Mouse (Mus musculus) kidney, embryonic 15.5 days (tissue): ENCODE data around the gene Bex3. TPM values are rescaled to one million over a fixed set of nuclear protein-coding genes. Genes with fewer than 3 reads are reported as not detected.
"Not testable (repeated sequence)": the region's sequence is repeated elsewhere in the genome, so short reads cannot be mapped to it uniquely, and the experiment has no call there.

Experiments used
- ATAC-seq: fragments of 200-750 bp; cut with Nextera tagmentation; replicated peaks from 2 replicates; pipeline ENCODE4 v1.8.0; 2017; ENCODE audit warnings: moderate TSS enrichment; ENCODE audit not compliant: low FRiP score
- H3K27ac ChIP-seq: fragments of 300-500 bp; sonication (generic); 2 replicates; pipeline ENCODE4 v1.5.1; 2015; ENCODE audit warnings: mild to moderate bottlenecking, inconsistent platforms
- H3K27me3 ChIP-seq: fragments of 300-500 bp; sonication (generic); 2 replicates; pipeline ENCODE4 v1.6.1; 2015; ENCODE audit warnings: inconsistent platforms
- H3K36me3 ChIP-seq: fragments of 300-500 bp; sonication (generic); 2 replicates; pipeline ENCODE4 v1.6.1; 2015; ENCODE audit warnings: inconsistent platforms
- H3K4me1 ChIP-seq: fragments of 300-500 bp; sonication (generic); 2 replicates; pipeline ENCODE4 v1.6.1; 2015; ENCODE audit warnings: inconsistent platforms
- H3K4me2 ChIP-seq: fragments of 300-500 bp; sonication (generic); 2 replicates; pipeline ENCODE4 v1.6.1; 2015; ENCODE audit warnings: moderate library complexity, mild to moderate bottlenecking, inconsistent platforms
- H3K4me3 ChIP-seq: fragments of 300-500 bp; sonication (generic); replicated peaks from 2 replicates; pipeline ENCODE4 v1.5.1; 2015; ENCODE audit warnings: mild to moderate bottlenecking, inconsistent platforms
- H3K9ac ChIP-seq: fragments of 300-500 bp; sonication (generic); 2 replicates; pipeline ENCODE4 v1.6.1; 2015; ENCODE audit warnings: mild to moderate bottlenecking, inconsistent platforms
- H3K9me3 ChIP-seq: fragments of 300-500 bp; sonication (generic); replicated peaks from 2 replicates; pipeline ENCODE4 v1.6.1; 2016; ENCODE audit warnings: inconsistent platforms
- WGBS: fragments of 180-500 bp; shearing (Covaris S2); methylation state at CpG from one replicate; pipeline ENCODE4 v1.1.7; 2015; ENCODE audit warnings: mixed read lengths; 5-methylcytosine and 5-hydroxymethylcytosine counted together
- polyA plus RNA-seq: library from polyadenylated mRNA; unstranded; fragments of >200 nt; fragmentation: Nextera tagmentation; extraction: Ambion mirVana; gene quantifications from 2 replicates; pipeline ENCODE4 v1.2.1, GENCODE M21; 2015

Gene Bex3
- 442 and 450 TPM in 2 replicates for polyA plus RNA-seq

DNA sequence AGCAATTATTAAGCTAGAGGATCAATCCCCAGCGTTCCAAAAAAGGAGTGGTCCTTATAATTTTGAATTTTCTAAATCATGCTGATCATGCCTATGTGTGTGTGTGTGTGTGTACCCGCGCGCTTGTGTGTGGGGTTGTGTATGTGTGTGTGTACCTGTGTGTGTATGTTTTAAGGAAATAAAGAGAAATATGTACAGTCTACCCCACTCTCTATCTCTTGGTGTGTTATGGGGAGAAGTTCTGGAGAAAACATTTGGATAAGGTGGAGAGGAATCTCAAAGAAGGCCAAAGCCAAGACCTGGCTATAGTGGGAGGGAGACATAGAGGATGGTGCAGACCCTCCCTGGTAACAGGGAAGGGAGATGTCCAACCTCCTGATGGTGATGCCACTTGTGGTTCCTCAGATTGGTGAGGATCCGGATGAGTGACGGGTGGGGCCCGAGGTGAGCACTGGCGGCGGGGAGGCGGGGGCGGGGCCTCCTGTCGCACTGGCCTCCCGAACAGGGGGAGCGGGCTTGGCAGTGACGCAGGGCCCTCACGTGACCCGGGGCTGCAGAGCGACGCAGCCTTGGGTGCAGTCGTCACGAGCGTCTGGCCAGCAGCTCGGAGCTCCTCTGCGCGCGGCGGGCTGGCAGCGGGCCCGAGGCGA, at the start of gene Bex3:
Gene Bex3 (plus strand): TSS at position 511 of the 650 bp plus-strand sequence.
- Histone ChIP-seq H3K9ac (0 out of 2 replicates have a peak within 1 kb of the TSS, but pooled peaks have one; percentile 26), H3K4me3 (peak within 1 kb of the TSS; percentile 49), H3K4me2 (peak within 1 kb of the TSS; percentile 46)
- H3K4me1 ChIP-seq, H3K36me3 ChIP-seq, H3K27me3 ChIP-seq, H3K9me3 ChIP-seq, H3K27ac ChIP-seq: not testable (repeated sequence)
- 48% methylated on average over 7 of the region's 30 CpGs for WGBS
- peak; percentile 96 for ATAC-seq

DNA sequence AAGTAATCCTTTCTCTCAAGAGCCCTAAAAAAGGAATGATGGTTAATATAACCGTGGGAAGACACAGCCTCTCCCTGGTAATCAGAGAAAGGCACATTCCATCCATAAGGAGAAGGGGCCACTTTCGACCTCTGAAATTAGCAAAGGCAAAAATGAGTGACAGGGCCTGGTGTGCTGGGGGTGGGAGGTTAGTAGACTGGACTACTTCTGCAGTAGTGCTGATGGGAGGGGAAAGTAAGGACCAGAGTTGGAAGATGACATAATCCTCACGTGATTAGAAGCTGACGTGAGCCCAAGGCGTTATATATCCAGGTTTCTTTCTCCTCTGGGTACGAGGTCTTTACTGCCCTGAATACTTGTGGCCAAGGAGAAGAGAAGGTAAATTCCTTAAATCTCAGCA, 46.3 kb upstream of the Bex3 start:
- H3K9me3 ChIP-seq = no peaks in the 10 kb centered on the region
- no peak overlapping the region for H3K27ac ChIP-seq
- no peak overlapping the region for H3K4me2 ChIP-seq
- no peaks in the 10 kb centered on the region for H3K4me1 ChIP-seq
- H3K27me3 ChIP-seq = peaks cover 44% of the 10 kb centered on the region
- WGBS = 74% methylated on average over 6 of the region's 6 CpGs
- no peak for ATAC-seq
- no peaks in the 10 kb centered on the region for H3K36me3 ChIP-seq
- H3K4me3 ChIP-seq = no peak overlapping the region
- no peak overlapping the region for H3K9ac ChIP-seq

DNA sequence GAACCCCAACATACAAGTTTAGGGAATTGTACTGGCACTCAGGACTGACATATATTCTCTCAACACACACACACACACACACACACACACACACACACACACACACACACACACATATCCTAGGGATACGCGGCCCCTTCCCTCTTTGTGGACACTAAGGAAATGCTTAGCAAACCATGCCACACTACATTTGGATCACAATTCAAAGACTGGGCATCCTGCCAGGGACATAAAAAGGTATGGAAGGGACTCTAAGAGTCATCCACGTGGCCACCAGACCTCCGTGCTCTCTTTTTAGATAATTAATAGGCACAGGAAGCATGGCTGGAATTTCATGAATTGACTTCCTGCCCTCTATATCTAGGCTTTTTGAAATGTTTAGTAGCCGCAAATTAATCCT, 42.3 kb upstream of the Bex3 start:
- no peak for ATAC-seq
- no peak overlapping the region for H3K4me2 ChIP-seq
- 68% methylated on average over 5 of the region's 5 CpGs for WGBS

GRCm38 (mm10) chrX:136238118-136238517, 31.9 kb upstream of the Bex3 start:
- ATAC-seq = no peak
- no peak overlapping the region for H3K27ac ChIP-seq
- H3K9ac ChIP-seq = no peak overlapping the region
- H3K4me2 ChIP-seq = no peak overlapping the region
- H3K36me3 ChIP-seq = no peaks in the 10 kb centered on the region
- no peak overlapping the region for H3K4me3 ChIP-seq
- no peaks in the 10 kb centered on the region for H3K4me1 ChIP-seq
- H3K27me3 ChIP-seq = peaks cover 11% of the 10 kb centered on the region
- 46% methylated on average over 3 of the region's 3 CpGs for WGBS
- H3K9me3 ChIP-seq = no peaks in the 10 kb centered on the region

More for the DNA sequence above, 42.3 kb upstream of the Bex3 start:
- no peaks in the 10 kb centered on the region for H3K36me3 ChIP-seq
- no peak overlapping the region for H3K4me3 ChIP-seq
- no peaks in the 10 kb centered on the region for H3K9me3 ChIP-seq
- no peaks in the 10 kb centered on the region for H3K4me1 ChIP-seq
- H3K27me3 ChIP-seq = peaks cover 39% of the 10 kb centered on the region
- no peak overlapping the region for H3K9ac ChIP-seq
- no peak overlapping the region for H3K27ac ChIP-seq

- H3K4me3 ChIP-seq = no peak overlapping the region
- no peak overlapping the region for H3K4me2 ChIP-seq
- H3K27me3 ChIP-seq = peaks cover 5% of the 10 kb centered on the region; the same call in 1 of the 2 replicates
- no peak overlapping the region for H3K9ac ChIP-seq
- peaks cover 11% of the 10 kb centered on the region; the same call in 1 of the 2 replicates for H3K36me3 ChIP-seq
- H3K27ac ChIP-seq = no peak overlapping the region
- no peaks in the 10 kb centered on the region for H3K9me3 ChIP-seq
- ATAC-seq = no peak
- H3K4me1 ChIP-seq = no peaks in the 10 kb centered on the region
- WGBS = 81% methylated on average over 2 of the region's 2 CpGs
These were observed 26.9 kb upstream of the Bex3 start for GRCm38 (mm10) chrX:136243181-136243580.

DNA sequence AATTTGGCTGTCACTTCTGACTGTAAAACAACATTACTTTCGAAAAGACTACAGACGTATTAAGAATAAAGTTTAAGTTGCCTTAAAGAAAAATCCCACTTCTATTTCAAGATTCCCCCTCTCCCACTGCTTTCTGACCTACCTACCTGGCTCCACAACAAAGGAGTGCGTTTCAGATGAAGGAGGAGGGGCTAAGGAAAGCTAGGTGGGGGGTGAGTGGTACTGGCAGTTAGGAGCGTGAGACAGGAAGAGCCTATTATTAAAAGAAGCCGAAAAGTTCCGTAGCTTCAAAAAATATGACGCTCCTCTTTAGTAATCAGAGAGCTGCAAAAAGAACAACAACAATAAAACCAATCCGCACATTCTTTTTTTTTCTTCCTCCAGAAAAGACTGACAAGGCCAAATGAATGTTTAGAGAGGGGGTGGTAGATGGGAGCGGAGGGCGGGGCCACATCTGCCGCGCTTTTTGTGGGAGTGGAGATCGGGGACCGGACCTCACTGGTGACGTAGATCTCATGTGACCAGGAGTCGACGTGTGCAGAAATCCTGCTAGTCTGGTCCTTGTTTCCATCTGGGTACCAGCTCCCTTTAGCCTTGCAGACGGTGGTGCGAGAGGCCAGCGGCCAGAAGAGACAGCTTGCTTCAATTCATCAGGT, 25.4 kb upstream of the Bex3 start, which contains the start of gene Tceal9:
Gene Tceal9 (plus strand): TSS at position 506 of the 656 bp plus-strand sequence.
- peak; percentile 95 for ATAC-seq
- Histone ChIP-seq H3K36me3 (peaks cover 11% of the 10 kb centered on the region; the same call in 1 of the 2 replicates), H3K27me3 (peaks cover 5% of the 10 kb centered on the region; the same call in 1 of the 2 replicates), H3K4me3 (peak within 1 kb of the TSS; percentile 61), H3K27ac (peak within 1 kb of the TSS; percentile 88), H3K9ac (peak within 1 kb of the TSS; percentile 56), H3K4me1 (no peaks in the 10 kb centered on the region), H3K4me2 (peak within 1 kb of the TSS; percentile 51), H3K9me3 (no peaks in the 10 kb centered on the region)
- WGBS = 29% methylated on average over 20 of the region's 20 CpGs

DNA sequence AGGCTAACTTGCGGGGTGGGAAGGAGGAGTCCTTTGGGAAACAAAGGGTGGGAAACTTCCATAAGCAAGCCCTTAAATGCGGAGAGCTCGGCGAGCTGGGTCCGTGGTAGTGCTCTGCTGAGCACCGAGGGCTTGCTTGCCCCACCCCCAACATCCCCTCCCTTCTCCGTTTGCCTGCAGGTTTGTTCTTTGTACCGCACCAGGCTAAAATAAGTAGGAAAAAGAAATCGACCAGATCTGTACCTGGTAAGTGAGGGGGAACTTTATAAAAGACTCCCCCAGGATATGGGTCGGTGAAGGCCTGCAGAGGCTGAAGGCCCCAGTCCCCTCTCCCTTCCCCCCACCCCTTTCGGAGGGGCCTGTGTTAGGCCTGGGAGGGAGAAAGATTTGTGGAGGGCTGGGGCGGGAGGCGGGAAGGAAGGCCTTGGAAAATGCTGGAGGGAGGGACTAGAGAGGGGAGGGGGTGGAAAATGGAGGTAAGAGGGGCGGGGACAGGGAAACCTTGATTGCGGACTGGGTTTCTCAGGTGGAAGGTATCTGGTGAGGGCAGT, 24.5 kb upstream of the Bex3 start:
- Histone ChIP-seq H3K27me3 (0 out of 2 replicates have a peak, but pooled peaks cover 5% of the 10 kb centered on the region), H3K36me3 (peaks cover 11% of the 10 kb centered on the region; the same call in 1 of the 2 replicates), H3K4me3 (peak overlapping the region; percentile 61), H3K27ac (peak overlapping the region; percentile 88), H3K9me3 (no peaks in the 10 kb centered on the region), H3K4me1 (no peaks in the 10 kb centered on the region), H3K9ac (peak overlapping the region; percentile 56), H3K4me2 (peak overlapping the region; percentile 51)
- 25% methylated on average over 13 of the region's 15 CpGs for WGBS
- peak; percentile 84 for ATAC-seq

- H3K27ac ChIP-seq = no peak overlapping the region
- no peak overlapping the region for H3K4me3 ChIP-seq
- no peaks in the 10 kb centered on the region for H3K9me3 ChIP-seq
- no peaks in the 10 kb centered on the region for H3K4me1 ChIP-seq
- H3K27me3 ChIP-seq = 0 out of 2 replicates have a peak, but pooled peaks cover 9% of the 10 kb centered on the region
- H3K4me2 ChIP-seq = no peak overlapping the region
- H3K9ac ChIP-seq = no peak overlapping the region
- 59% methylated on average over 6 of the region's 6 CpGs for WGBS
- ATAC-seq = no peak
- H3K36me3 ChIP-seq = peaks cover 11% of the 10 kb centered on the region; the same call in 1 of the 2 replicates
These were observed 21.2 kb upstream of the Bex3 start for GRCm38 (mm10) chrX:136248811-136249210.

- Histone ChIP-seq H3K9me3 (no peaks in the 10 kb centered on the region), H3K4me1 (no peaks in the 10 kb centered on the region), H3K9ac (no peak overlapping the region), H3K36me3 (peaks cover 11% of the 10 kb centered on the region; the same call in 1 of the 2 replicates), H3K4me2 (no peak overlapping the region), H3K27me3 (0 out of 2 replicates have a peak, but pooled peaks cover 9% of the 10 kb centered on the region), H3K4me3 (no peak overlapping the region), H3K27ac (no peak overlapping the region)
- no peak for ATAC-seq
- WGBS = 61% methylated on average over 7 of the region's 7 CpGs
These were observed 20.4 kb upstream of the Bex3 start for GRCm38 (mm10) chrX:136249671-136250070.

- no peaks in the 10 kb centered on the region for H3K4me1 ChIP-seq
- H3K4me3 ChIP-seq = no peak overlapping the region
- H3K9me3 ChIP-seq = no peaks in the 10 kb centered on the region
- ATAC-seq = no peak
- no peak overlapping the region for H3K4me2 ChIP-seq
- H3K9ac ChIP-seq = no peak overlapping the region
- H3K27ac ChIP-seq = no peak overlapping the region
- H3K27me3 ChIP-seq = 0 out of 2 replicates have a peak, but pooled peaks cover 7% of the 10 kb centered on the region
- peaks cover 10% of the 10 kb centered on the region; the same call in 1 of the 2 replicates for H3K36me3 ChIP-seq
- WGBS = 55% methylated on average over 6 of the region's 6 CpGs
These were observed 17.9 kb upstream of the Bex3 start for GRCm38 (mm10) chrX:136252023-136252729.

- H3K27me3 ChIP-seq = peaks cover 18% of the 10 kb centered on the region
- H3K9me3 ChIP-seq = no peaks in the 10 kb centered on the region
- no peak overlapping the region for H3K9ac ChIP-seq
- peaks cover 4% of the 10 kb centered on the region; the same call in 1 of the 2 replicates for H3K4me1 ChIP-seq
- H3K4me3 ChIP-seq = no peak overlapping the region
- 80% methylated on average over 5 of the region's 5 CpGs for WGBS
- H3K4me2 ChIP-seq = no peak overlapping the region
- no peak for ATAC-seq
- no peak overlapping the region for H3K27ac ChIP-seq
- H3K36me3 ChIP-seq = peaks cover 5% of the 10 kb centered on the region; the same call in 1 of the 2 replicates
These were observed 2.3 kb upstream of the Bex3 start for GRCm38 (mm10) chrX:136267720-136268119.
